Mouse (Mus musculus) spleen, postnatal 36 days (tissue): Measurements from ENCODE around the gene Ugcg.

ENCODE experiments used
- DNase-seq, 2 experiments: peaks; one replicate each; pipeline ENCODE4 v3.0.0; 2022; ENCODE audit warnings: low spot score in 2 of 2, mixed read lengths in 1 of 2

Gene Ugcg

DNA sequence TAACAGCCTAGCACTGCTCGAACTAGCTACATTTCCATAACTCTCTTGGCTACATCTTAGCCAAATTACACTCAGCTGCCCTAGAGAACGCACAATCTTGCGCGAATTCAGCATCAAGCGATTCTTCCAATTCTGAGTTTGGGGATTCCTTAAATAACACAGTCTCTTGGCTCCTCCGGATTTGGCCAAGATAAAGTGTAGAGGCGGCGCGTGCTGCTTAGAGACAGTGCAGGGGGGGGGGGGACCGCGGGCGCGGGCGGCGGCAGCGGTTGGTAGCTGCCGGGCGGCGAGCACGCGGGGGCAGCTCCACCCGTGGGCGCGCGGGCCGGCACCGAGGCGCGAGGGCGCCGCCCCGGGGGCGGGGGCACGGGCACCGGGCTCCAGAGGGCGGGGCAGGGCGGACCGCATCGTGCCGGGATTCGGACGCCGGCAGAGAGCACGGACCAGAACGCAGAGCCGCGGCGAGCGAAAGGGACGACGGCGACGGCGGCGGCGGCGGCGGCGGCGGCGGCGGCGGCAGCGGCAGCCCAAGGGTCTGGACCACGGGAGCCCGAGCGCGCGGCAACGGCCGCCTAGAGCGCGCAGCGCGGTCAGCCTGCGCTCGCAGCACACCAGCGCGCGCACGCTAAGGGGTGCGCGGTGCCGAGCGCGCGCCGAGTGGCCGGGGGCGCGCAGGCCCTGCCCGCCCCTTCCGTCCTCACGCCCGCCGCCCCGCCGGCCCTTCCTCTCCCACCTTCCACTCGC is at the start of gene Ugcg:
Ugcg (plus strand) TSS at position 456 of the 744 bp plus-strand sequence.
- peak; percentile 86 to 87 for DNase-seq

GRCm38 (mm10) chr4:59149043-59149442 is 40.0 kb upstream of the Ugcg start:
- no peak for DNase-seq

DNA sequence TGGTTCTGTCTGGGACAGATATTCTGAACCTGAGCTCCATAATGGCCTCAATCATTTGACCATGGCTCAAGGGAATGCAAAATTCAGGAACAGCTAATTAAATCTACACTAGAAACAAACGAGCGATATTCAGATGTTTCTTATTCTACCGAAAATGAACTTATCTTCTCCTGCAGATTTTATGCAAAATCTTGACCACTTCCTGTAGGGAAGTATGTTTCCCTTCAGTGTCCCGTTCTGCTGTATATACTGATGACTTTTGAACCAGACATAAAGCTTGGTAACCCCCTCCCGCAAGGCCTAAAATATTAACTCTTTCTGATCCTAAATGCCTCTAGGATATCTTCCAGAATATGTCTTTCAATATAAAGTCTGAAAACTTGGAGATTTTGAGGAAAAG is 38.1 kb upstream of the Ugcg start:
- DNase-seq, result no peak

- DNase-seq, result no peak
Observed at GRCm38 (mm10) chr4:59151953-59152352, 37.1 kb upstream of the Ugcg start.

DNA sequence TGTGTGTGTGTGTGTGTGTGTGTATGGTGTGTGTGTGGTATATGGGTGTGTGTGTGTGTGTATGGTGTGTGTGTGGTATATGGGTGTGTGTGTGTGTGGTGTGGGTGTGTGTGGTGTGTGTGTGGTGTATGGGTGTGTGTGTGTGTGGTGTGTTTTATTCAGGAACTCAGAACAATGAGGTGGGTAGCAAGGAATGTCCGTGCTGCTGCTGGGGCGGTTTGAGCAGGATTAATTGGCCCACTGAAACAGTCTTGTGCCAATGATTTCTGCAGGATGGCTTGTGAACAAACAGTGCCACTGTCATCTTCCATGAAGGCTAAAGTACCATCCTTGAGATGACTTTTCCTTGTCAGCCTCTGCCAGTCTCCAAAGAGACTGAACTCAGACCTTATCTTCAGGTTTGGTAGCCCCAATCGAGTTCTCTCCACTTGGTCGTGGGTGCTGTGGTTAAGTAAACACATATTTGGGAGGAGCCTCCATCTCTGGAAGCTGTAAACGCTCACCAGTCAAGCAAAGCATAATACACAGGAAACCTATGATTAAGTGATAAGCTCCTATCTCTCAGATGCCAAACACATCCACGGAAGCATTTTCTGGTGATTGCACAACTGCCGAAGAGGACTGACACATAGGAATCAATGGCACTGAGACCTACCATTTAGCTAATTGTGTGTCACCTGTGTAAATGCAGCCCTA is 32.0 kb upstream of the Ugcg start:
- no peak for DNase-seq

GRCm38 (mm10) chr4:59157654-59158053 is 31.4 kb upstream of the Ugcg start:
- DNase-seq, result no peak

GRCm38 (mm10) chr4:59160289-59160688 is 28.8 kb upstream of the Ugcg start:
- no peak for DNase-seq

DNA sequence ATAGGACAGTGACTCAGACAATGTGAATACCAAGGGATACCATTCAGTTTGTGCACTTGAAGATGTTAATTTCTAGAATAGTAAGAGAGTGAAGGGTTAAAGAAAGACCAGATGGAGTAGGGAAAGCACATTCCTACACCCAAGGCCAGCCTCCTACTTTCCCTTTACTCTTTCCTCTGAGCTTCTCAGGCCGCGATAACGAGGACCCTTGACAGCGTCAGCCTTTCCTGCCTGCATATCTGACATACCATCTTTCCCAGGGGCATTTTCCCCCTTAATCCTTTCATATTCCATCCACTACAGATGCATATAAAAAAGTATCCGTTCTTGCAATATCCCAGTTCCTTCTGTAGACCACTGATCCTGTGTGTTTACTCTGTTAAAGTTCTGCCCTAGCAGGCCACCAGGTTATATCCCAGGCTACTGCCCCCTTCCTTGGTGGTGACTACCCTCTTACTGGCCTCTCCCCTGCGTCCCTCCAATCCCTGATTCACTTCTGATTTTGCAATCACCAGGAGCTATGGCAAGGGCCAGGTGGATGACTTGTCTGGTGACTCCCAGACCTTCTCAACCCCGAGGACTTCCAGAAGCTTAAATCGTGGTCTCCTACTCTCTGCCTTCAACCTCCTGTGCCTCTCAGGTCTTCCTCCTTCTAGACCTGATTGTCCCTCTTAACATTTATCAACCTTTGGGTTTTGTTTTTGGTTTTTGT is 27.9 kb upstream of the Ugcg start:
- no peak for DNase-seq

GRCm38 (mm10) chr4:59164034-59164433 is 25.0 kb upstream of the Ugcg start:
- no peak for DNase-seq

DNA sequence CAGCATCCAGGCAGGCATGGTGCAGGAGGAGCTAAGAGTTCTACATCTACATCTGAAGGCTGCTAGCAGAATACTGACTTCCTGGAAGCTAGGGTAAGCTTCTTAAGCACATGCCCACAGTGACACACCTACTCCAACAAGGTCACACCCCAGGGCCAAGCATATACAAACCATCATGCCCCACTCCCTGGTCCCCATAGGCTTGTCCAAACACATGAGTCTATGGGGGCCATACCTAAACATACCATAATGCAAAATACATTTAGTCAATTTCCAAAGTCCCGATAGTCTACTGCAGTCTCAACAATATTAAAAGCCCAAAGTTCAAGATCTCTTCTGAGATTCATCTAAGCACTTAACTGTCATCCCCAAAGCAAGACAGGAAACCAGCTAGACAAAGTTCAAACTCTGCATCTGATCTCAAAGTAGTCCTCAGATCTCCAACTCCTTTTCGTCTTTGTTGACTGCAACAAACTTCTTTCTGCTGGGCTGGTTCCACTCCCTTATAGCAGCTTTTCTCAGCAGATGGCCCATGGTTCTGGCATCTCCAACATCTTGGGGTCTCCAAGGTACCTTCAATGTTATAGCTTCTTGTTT is 21.7 kb upstream of the Ugcg start:
- DNase-seq, result peak in 1 of 2 experiments; percentile 3

DNA sequence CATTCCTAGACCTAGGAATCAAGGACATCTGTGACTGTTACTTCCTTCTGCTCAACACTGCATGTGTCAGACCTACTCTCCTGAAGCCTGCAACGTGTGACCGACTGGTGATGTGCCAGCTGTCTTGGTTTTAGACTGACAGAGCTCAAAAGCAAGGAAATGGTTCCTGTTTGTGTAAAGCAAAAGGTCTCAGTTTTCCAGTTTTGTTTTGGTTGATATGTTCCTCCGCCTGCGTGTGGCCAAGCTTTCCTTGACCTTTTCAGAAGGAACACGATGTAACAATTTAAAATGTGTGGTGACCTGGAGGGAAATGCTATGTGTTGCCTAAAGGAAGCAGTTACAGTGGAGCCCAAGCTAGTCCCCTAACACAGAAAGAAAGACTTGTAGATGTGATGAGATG is 19.1 kb upstream of the Ugcg start:
- no peak for DNase-seq

DNA sequence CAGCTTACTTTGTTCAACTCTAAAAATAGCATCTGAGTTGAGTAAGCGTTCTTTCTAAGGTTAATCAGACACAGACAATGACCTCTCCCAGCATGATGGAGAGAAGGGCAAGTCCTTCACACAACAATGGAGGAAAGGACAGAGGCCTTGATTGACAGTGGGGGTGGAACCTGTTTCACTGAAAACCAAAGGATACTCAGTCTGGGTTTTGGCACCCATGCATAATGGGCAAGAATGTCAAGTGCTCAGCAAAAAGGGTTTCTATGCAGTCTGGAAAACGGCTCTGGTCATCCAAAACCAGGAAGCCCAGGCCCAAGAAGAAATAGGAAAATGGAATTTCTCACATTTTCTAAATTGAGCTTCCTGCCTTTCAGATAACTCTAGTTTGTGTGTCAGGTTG is 16.4 kb upstream of the Ugcg start:
- no peak for DNase-seq

GRCm38 (mm10) chr4:59173181-59173922 is 15.7 kb upstream of the Ugcg start:
- DNase-seq, result no peak

DNA sequence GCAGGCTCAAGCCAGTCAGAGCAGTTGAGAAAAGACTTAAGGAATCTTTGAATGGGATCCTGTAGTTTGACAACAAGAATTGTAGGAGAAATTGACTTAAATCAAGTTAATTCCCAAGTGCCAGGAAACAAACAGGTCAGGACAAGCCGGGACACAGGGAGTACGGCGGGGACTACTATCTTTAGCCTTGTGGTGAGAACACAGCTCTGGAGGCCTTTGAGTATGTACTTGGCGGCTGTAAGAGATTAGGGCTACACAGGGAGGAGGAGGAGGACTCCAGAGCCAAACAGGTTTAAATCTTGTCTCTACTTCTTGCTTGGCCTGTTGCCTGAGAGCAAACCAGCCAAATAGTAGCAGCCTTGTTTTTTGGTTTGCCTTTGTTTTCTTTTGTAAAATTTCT is 14.1 kb upstream of the Ugcg start:
- no peak for DNase-seq

- DNase-seq, result no peak
Observed at GRCm38 (mm10) chr4:59175929-59176328, 13.1 kb upstream of the Ugcg start.

- DNase-seq, result no peak
Observed at GRCm38 (mm10) chr4:59177566-59177965, 11.5 kb upstream of the Ugcg start.

DNA sequence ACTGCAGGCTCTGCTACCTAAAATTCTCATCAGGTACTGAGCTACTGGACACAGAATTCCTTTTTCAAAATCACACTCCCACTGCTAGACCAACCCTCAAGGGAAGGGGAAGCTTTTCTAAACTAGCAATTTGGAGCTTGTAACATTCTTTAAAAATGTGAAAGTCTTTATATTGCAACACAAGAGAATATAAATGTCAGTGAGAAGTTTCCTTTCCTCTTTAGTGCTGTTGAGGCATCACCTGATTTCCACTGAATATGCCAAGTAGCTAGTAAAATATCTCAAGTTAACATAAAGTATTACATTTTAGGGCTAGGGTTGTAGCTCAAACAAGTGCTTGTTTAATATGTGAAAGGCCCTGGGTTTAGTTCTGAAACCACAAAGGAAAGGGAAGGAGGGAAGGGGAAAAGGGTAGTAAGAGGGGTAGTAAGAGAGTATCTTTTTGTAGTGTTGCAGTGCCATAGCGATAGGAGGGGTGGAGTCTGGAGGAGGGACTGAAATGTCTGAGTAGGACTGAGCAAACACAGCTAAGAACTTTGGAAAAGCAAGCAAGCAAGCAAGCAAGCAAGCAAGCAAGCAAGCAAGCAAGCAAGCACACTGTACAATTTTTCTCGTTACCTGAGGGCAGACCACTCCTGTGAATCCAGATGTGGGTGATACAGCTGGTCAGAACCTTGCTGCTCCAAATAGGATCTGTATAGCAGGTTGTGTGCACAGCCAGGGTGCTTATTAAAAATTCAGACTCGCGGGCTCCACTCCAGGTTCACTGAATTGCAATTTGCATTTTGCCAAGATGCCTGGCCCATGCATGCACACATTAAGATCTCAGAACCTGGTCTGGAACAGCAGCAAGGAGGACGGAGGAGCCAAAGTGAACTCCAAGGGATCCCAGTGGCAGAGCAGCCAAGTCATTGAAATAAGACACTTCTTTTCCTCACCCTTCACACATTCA is 7.5 kb upstream of the Ugcg start:
- DNase-seq, result no peak

GRCm38 (mm10) chr4:59185671-59186070 is 3.4 kb upstream of the Ugcg start:
- DNase-seq, result peak; percentile 24 to 44

- peak; percentile 29 to 49 for DNase-seq
Observed at GRCm38 (mm10) chr4:59187289-59187688, 1.8 kb upstream of the Ugcg start.

DNA sequence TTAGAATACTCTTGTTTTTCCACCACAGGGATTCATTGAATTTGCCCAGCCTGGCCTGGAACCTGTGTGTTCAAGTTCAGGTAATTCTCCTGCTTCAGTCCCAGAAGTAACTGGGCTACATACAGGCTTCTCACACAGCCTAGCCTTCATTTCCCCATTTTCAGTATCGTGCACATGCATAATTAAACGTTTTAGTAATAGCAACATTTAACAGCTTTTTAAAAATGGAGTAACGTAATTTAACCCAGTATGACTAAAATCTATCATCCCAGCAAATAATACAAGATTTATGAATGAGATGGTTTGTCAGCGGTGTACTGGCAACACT is 619 bp upstream of the Ugcg start:
- DNase-seq, result no peak
